Mouse (Mus musculus) macrophage (primary cell): Measurements from ENCODE around the gene H2afj. TPM values are rescaled to one million over a fixed set of nuclear protein-coding genes. Genes with fewer than 3 reads are reported as not detected.
A peak's percentile ranks its signal among the peaks of the same experiment; 100 is the strongest.
"Not testable (repeated sequence)": the region's sequence is repeated elsewhere in the genome, so short reads cannot be mapped to it uniquely, and the experiment has no call there.

Source experiments
- H3K27ac ChIP-seq: fragments of 350-480 bp; formaldehyde crosslinking; 2 replicates; pipeline ENCODE4 v1.9.0; 2021
- H3K36me3 ChIP-seq: fragments of 350-480 bp; formaldehyde crosslinking; 2 replicates; pipeline ENCODE4 v1.9.0; 2021; ENCODE audit errors: inconsistent target
- H3K4me3 ChIP-seq: fragments of 350-480 bp; formaldehyde crosslinking; 2 replicates; pipeline ENCODE4 v1.9.0; 2021; ENCODE audit errors: inconsistent target
- H3K79me2 ChIP-seq: fragments of 350-480 bp; formaldehyde crosslinking; 2 replicates; pipeline ENCODE4 v1.9.0; 2021; ENCODE audit errors: inconsistent target
- WGBS: methylation state at CpG from one replicate; pipeline ENCODE4 v1.1.7; 2026; ENCODE audit warnings: inconsistent platforms; ENCODE audit not compliant: missing documents; 5-methylcytosine and 5-hydroxymethylcytosine counted together
- polyA plus RNA-seq: library from polyadenylated mRNA; stranded (reverse); fragments of 250-400 nt; gene quantifications from 3 replicates; pipeline ENCODE4 v1.2.4, GENCODE M21; 2018; ENCODE audit warnings: inconsistent platforms

The H2afj gene
- polyA plus RNA-seq, 1 experiment from 2014 or later: 13.7 TPM

GRCm38 (mm10) chr6:136797874-136798693, 10.0 kb upstream of the H2afj start:
- not testable (repeated sequence) for H3K36me3 ChIP-seq, H3K79me2 ChIP-seq, H3K27ac ChIP-seq, H3K4me3 ChIP-seq
- WGBS: 86% methylated on average over 2 of the region's 3 CpGs

- H3K27ac ChIP-seq: no peak overlapping the region
- H3K79me2 ChIP-seq: no peaks in the 10 kb centered on the region
- no peaks in the 10 kb centered on the region for H3K36me3 ChIP-seq
- 94% methylated on average over 8 of the region's 8 CpGs for WGBS
- H3K4me3 ChIP-seq: no peak overlapping the region
Measured at GRCm38 (mm10) chr6:136800710-136801109, 7.3 kb upstream of the H2afj start.

GRCm38 (mm10) chr6:136801274-136801673, 6.8 kb upstream of the H2afj start:
- no peaks in the 10 kb centered on the region for H3K79me2 ChIP-seq
- 90% methylated on average over 6 of the region's 6 CpGs for WGBS
- no peaks in the 10 kb centered on the region for H3K36me3 ChIP-seq
- H3K4me3 ChIP-seq: no peak overlapping the region
- H3K27ac ChIP-seq: no peak overlapping the region

GRCm38 (mm10) chr6:136803093-136803738, 4.8 kb upstream of the H2afj start:
- H3K27ac ChIP-seq: peak overlapping the region; percentile 92

GRCm38 (mm10) chr6:136803739-136804633, 4.1 kb upstream of the H2afj start, which contains the start of gene Hist4h4:
Gene Hist4h4, minus strand, starts transcription at chr6:136804415.
- peaks cover 7% of the 10 kb centered on the region for H3K79me2 ChIP-seq
- H3K27ac ChIP-seq: peak within 1 kb of the TSS; percentile 92
- H3K4me3 ChIP-seq: peak within 1 kb of the TSS; percentile 43
- H3K36me3 ChIP-seq: no peaks in the 10 kb centered on the region
- under 1% methylated on average over 48 of the region's 50 CpGs for WGBS

More at GRCm38 (mm10) chr6:136803093-136803738, 4.8 kb upstream of the H2afj start:
- WGBS: 22% methylated on average over 12 of the region's 12 CpGs
- Histone ChIP-seq H3K36me3 (no peaks in the 10 kb centered on the region), H3K4me3 (peak overlapping the region; percentile 43), H3K79me2 (no peaks in the 10 kb centered on the region)

- Histone ChIP-seq H3K79me2 (peaks cover 16% of the 10 kb centered on the region), H3K27ac (peak overlapping the region; percentile 92), H3K36me3 (no peaks in the 10 kb centered on the region), H3K4me3 (peak overlapping the region; percentile 43)
- WGBS: 2% methylated on average over 9 of the region's 9 CpGs
Measured at GRCm38 (mm10) chr6:136804705-136805408, 3.2 kb upstream of the H2afj start.

- Histone ChIP-seq H3K36me3 (no peaks in the 10 kb centered on the region; the same call in 1 of the 2 replicates), H3K4me3 (peak overlapping the region; percentile 43), H3K27ac (peak overlapping the region; percentile 92), H3K79me2 (peaks cover 21% of the 10 kb centered on the region)
- WGBS: no CpG with 5 or more reads among the region's 1 CpGs
Measured at GRCm38 (mm10) chr6:136805409-136805775, 2.7 kb upstream of the H2afj start.

- no peaks in the 10 kb centered on the region; the same call in 1 of the 2 replicates for H3K36me3 ChIP-seq
- no peak overlapping the region for H3K4me3 ChIP-seq
- no peak overlapping the region for H3K27ac ChIP-seq
- peaks cover 35% of the 10 kb centered on the region for H3K79me2 ChIP-seq
- WGBS: 95% methylated on average over 5 of the region's 5 CpGs
Measured at GRCm38 (mm10) chr6:136806819-136807218, 1.2 kb upstream of the H2afj start.

GRCm38 (mm10) chr6:136807395-136808013, 540 bp upstream of the H2afj start:
- H3K4me3 ChIP-seq: peak overlapping the region; percentile 33
- H3K27ac ChIP-seq: peak overlapping the region; percentile 72
- H3K36me3 ChIP-seq: no peaks in the 10 kb centered on the region; the same call in 1 of the 2 replicates
- H3K79me2 ChIP-seq: peaks cover 40% of the 10 kb centered on the region
- 41% methylated on average over 15 of the region's 18 CpGs for WGBS

GRCm38 (mm10) chr6:136808631-136809046, 595 bp downstream of the H2afj start:
- Histone ChIP-seq H3K4me3 (peak overlapping the region; percentile 90), H3K27ac (peak overlapping the region; percentile 92), H3K36me3 (peaks cover 3% of the 10 kb centered on the region; the same call in 1 of the 2 replicates), H3K79me2 (peaks cover 40% of the 10 kb centered on the region)
- WGBS: under 1% methylated on average over 28 of the region's 28 CpGs

- 0% methylated on average over 14 of the region's 14 CpGs for WGBS
- Histone ChIP-seq H3K4me3 (peak overlapping the region; percentile 90), H3K36me3 (peaks cover 7% of the 10 kb centered on the region; the same call in 1 of the 2 replicates)
Measured at GRCm38 (mm10) chr6:136809077-136809476, 1.0 kb downstream of the H2afj start.

GRCm38 (mm10) chr6:136809673-136810072, 1.6 kb downstream of the H2afj start:
- Histone ChIP-seq H3K36me3 (peaks cover 13% of the 10 kb centered on the region; the same call in 1 of the 2 replicates), H3K4me3 (peak overlapping the region; percentile 90), H3K27ac (peak overlapping the region; percentile 92), H3K79me2 (peaks cover 43% of the 10 kb centered on the region)
- WGBS: 23% methylated on average over 13 of the region's 13 CpGs

More at GRCm38 (mm10) chr6:136809077-136809476, 1.0 kb downstream of the H2afj start:
- Histone ChIP-seq H3K79me2 (peaks cover 40% of the 10 kb centered on the region), H3K27ac (peak overlapping the region; percentile 92)

- H3K36me3 ChIP-seq: peaks cover 23% of the 10 kb centered on the region; the same call in 1 of the 2 replicates
- no peak overlapping the region for H3K4me3 ChIP-seq
- WGBS: 92% methylated on average over 10 of the region's 10 CpGs
- H3K79me2 ChIP-seq: peaks cover 52% of the 10 kb centered on the region
- no peak overlapping the region for H3K27ac ChIP-seq
Measured at GRCm38 (mm10) chr6:136811196-136811595, 3.2 kb downstream of the H2afj start.
